ENCODE assay signal across 8 mouse cellular contexts in the genomic region with DNA sequence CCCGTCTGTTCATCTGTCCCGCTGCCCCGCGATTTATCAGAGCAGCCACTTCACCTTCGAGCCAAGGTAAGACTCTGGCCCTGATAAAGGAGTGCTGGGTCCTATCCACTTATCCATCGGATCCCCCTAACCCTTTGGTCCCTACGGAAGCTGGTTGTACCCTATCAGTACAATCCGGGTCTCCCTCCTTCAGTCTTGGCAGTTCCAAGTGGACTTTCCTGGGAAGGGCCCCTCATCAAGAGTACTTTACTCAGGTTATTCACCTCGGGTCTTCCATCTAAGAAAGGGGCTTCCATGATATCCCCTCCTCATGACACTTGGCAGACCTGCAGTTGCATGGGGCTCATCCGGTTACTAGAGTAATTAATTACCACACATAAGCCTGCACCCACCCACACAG. TPM values are rescaled to one million over a fixed set of nuclear protein-coding genes. Genes with fewer than 3 reads are reported as not detected.
DNase-seq lines count a peak whose midpoint lies in the region; ATAC-seq and TF ChIP-seq lines count a peak whose summit lies in the region.

No protein-coding gene starts in this region.

- no peak for TF ChIP-seq RAD21 in MEL (IDR thresholded peaks at IDR 0.05; ENCODE audit: low read depth, low read length)

- H3K4me2 ChIP-seq in heart, embryonic 15.5 days = peak overlapping the region; percentile 65
- H3K4me2 ChIP-seq in forebrain, postnatal 0 days (ENCODE audit: low read depth) = peak overlapping the region; percentile 65
- peak overlapping the region; percentile 72 for H3K4me2 ChIP-seq in liver, postnatal 0 days (ENCODE audit: low read depth, low read length)

- no peak overlapping the region for H3K9ac ChIP-seq in heart, embryonic 15.5 days
- no peak overlapping the region for H3K9ac ChIP-seq in MEL (ENCODE audit: control insufficient read depth, low read depth, low read length, poor library complexity, severe bottlenecking)
- no peak overlapping the region for H3K9ac ChIP-seq in forebrain, postnatal 0 days
- H3K9ac ChIP-seq in liver, postnatal 0 days (replicated peaks) = no peak overlapping the region

- no peaks in the 10 kb centered on the region for H3K9me3 ChIP-seq in heart, embryonic 15.5 days (replicated peaks)
- H3K9me3 ChIP-seq in MEL (replicated peaks; ENCODE audit: insufficient read depth, low read length) = no peaks in the 10 kb centered on the region
- no peaks in the 10 kb centered on the region for H3K9me3 ChIP-seq in forebrain, postnatal 0 days (ENCODE audit: low read length)
- H3K9me3 ChIP-seq in liver, postnatal 0 days (ENCODE audit: low read length) = no peaks in the 10 kb centered on the region

- no peak for TF ChIP-seq POLR2A in MEL (IDR thresholded peaks at IDR 0.05; ENCODE audit: control insufficient read depth in 1 of 2, insufficient read depth in 1 of 2, low read depth in 1 of 2, low read length in 2 of 2, poor library complexity in 1 of 2)

- TF ChIP-seq CTCF in MEL (IDR thresholded peaks at IDR 0.05 in 2 of 3, conservative IDR thresholded peaks at IDR 0.05 in 1 of 3; ENCODE audit: control insufficient read depth in 1 of 3, insufficient read depth in 1 of 3, low read depth in 2 of 3, low read length in 3 of 3, poor library complexity in 1 of 3, severe bottlenecking in 1 of 3) = no peak
- no peak for TF ChIP-seq CTCF in forebrain, postnatal 0 days (IDR thresholded peaks at IDR 0.05; ENCODE audit: low read depth)
- no peak for TF ChIP-seq CTCF in liver, postnatal 0 days (IDR thresholded peaks at IDR 0.05; ENCODE audit: low read depth)

- H3K79me2 ChIP-seq in MEL (ENCODE audit: control insufficient read depth, insufficient read depth, low read length, poor library complexity) = no peaks in the 10 kb centered on the region

- peak overlapping the region; percentile 43 for H3K4me3 ChIP-seq in heart, embryonic 15.5 days
- H3K4me3 ChIP-seq in MEL (ENCODE audit: control insufficient read depth in 1 of 2, insufficient read depth in 1 of 2, low read depth in 2 of 2, low read length in 2 of 2) = peak overlapping the region; percentile 34 to 56
- peak overlapping the region; percentile 42 for H3K4me3 ChIP-seq in forebrain, postnatal 0 days (ENCODE audit: low read depth, low read length)
- peak overlapping the region; percentile 41 for H3K4me3 ChIP-seq in liver, postnatal 0 days (ENCODE audit: low read depth, low read length)

- WGBS in heart, embryonic 15.5 days = 14% methylated on average over 10 of the region's 10 CpGs
- WGBS in forebrain, postnatal 0 days = 8% methylated on average over 10 of the region's 10 CpGs
- 20% methylated on average over 10 of the region's 10 CpGs for WGBS in liver, postnatal 0 days (ENCODE audit: insufficient replicate concordance)

- ATAC-seq in heart, embryonic 15.5 days (replicated peaks; ENCODE audit: insufficient number of reproducible peaks, insufficient read depth, low FRiP score, low read depth) = no peak
- ATAC-seq in forebrain, postnatal 0 days = no peak
- ATAC-seq in liver, postnatal 0 days = no peak
- ATAC-seq in erythroid progenitor cell, adult 5-6 weeks (replicated peaks; ENCODE audit: low FRiP score, poor library complexity, severe bottlenecking) = no peak
- no peak for ATAC-seq in megakaryocyte progenitor cell, adult 5-6 weeks (replicated peaks; ENCODE audit: poor library complexity)

- H3K4me1 ChIP-seq in heart, embryonic 15.5 days (replicated peaks) = peaks cover 12% of the 10 kb centered on the region
- peaks cover 0 to 9% of the 10 kb centered on the region in 2 experiments; a peak in 2 of 4 replicates for H3K4me1 ChIP-seq in MEL (ENCODE audit: control insufficient read depth in 1 of 2, insufficient read depth in 2 of 2, low read length in 2 of 2)
- H3K4me1 ChIP-seq in forebrain, postnatal 0 days (ENCODE audit: insufficient read depth) = peaks cover 3% of the 10 kb centered on the region; the same call in 1 of the 2 replicates
- peaks cover 19% of the 10 kb centered on the region for H3K4me1 ChIP-seq in liver, postnatal 0 days (ENCODE audit: insufficient read depth)

- peaks cover 60% of the 10 kb centered on the region for H3K27me3 ChIP-seq in heart, embryonic 15.5 days
- peaks cover 3 to 4% of the 10 kb centered on the region in 2 experiments for H3K27me3 ChIP-seq in MEL (ENCODE audit: control insufficient read depth in 1 of 2, insufficient read depth in 2 of 2, low read length in 2 of 2)
- H3K27me3 ChIP-seq in forebrain, postnatal 0 days (ENCODE audit: insufficient read depth, low read length) = no peaks in the 10 kb centered on the region
- peaks cover 47% of the 10 kb centered on the region for H3K27me3 ChIP-seq in liver, postnatal 0 days (ENCODE audit: insufficient read depth, low read length)

- no peak for DNase-seq in heart, adult 11 months
- DNase-seq in MEL (ENCODE audit: low read depth, low spot score) = no peak
- DNase-seq in forebrain, postnatal 0 days = no peak
- no peak for DNase-seq in liver, postnatal 0 days
- DNase-seq in right cerebral cortex, postnatal 4 days = no peak

- H3K27ac ChIP-seq in heart, embryonic 15.5 days = no peak overlapping the region
- H3K27ac ChIP-seq in MEL (ENCODE audit: control insufficient read depth, low read depth, low read length) = no peak overlapping the region
- peak overlapping the region; percentile 40; the same call in 1 of the 2 replicates for H3K27ac ChIP-seq in forebrain, postnatal 0 days (ENCODE audit: low read depth, low read length)
- no peak overlapping the region for H3K27ac ChIP-seq in liver, postnatal 0 days (ENCODE audit: low read depth)

- TF ChIP-seq EP300 in MEL (IDR thresholded peaks at IDR 0.05; ENCODE audit: low read depth in 1 of 2, low read length in 2 of 2) = no peak
- TF ChIP-seq EP300 in liver, postnatal 0 days (IDR thresholded peaks at IDR 0.05; ENCODE audit: low read depth) = no peak

- H3K36me3 ChIP-seq in heart, embryonic 15.5 days = no peaks in the 10 kb centered on the region
- H3K36me3 ChIP-seq in MEL (ENCODE audit: control insufficient read depth in 1 of 2, insufficient read depth in 2 of 2, low read length in 2 of 2) = peaks cover 0 to 6% of the 10 kb centered on the region in 2 experiments; a peak in 1 of 4 replicates
- H3K36me3 ChIP-seq in forebrain, postnatal 0 days (ENCODE audit: insufficient read depth) = no peaks in the 10 kb centered on the region
- H3K36me3 ChIP-seq in liver, postnatal 0 days (replicated peaks; ENCODE audit: insufficient read depth, low read length) = no peaks in the 10 kb centered on the region

RNA-seq across cellular contexts. Expression of a gene that starts 0.4 kb away (rescaled TPM):
- 0.03 and 0.06 TPM in 2 replicates for polyA plus RNA-seq in heart, embryonic 15.5 days (2015; fragmentation: Nextera tagmentation; extraction: Ambion mirVana)
- 0.03 and 0.04 TPM in 2 replicates for total RNA-seq in MEL (2012; rRNA removed)
- under 1 TPM in 1 of 2 experiments, not detected in 1; 0.72 TPM for polyA plus RNA-seq in MEL (2012; ENCODE audit: insufficient read depth in 1 of 2, insufficient read length in 2 of 2, low read depth in 1 of 2, low replicate concordance in 2 of 2, missing spikeins in 1 of 2)
- total RNA-seq in forebrain, postnatal 0 days (2014; rRNA removed) = 3.2 and 4.1 TPM in 2 replicates
- 1.4 and 2.9 TPM in 2 replicates for polyA plus RNA-seq in forebrain, postnatal 0 days (2015; fragmentation: Nextera tagmentation; extraction: Ambion mirVana)
- polyA plus RNA-seq in liver, postnatal 0 days (2015; fragmentation: Nextera tagmentation; extraction: Ambion mirVana) = 0.17 and 0.19 TPM in 2 replicates
- 8.8 and 13.0 TPM in 2 replicates for total RNA-seq in erythroid progenitor cell, adult 5-6 weeks (2015; ENCODE audit: low replicate concordance)
- total RNA-seq in erythroid progenitor cell, adult 5-6 weeks (2017; ENCODE audit: low replicate concordance) = 1.5 and 1.9 TPM in 2 replicates
- 0.20 and 0.24 TPM in 2 replicates for total RNA-seq in megakaryocyte progenitor cell, adult 5-6 weeks (2015)
- 0.04 and 0.14 TPM in 2 replicates for total RNA-seq in megakaryocyte progenitor cell, adult 5-6 weeks (2017)

RNA-seq across cellular contexts. Expression of a gene that starts 12.3 kb away (rescaled TPM):
- not detected in 2 replicates for polyA plus RNA-seq in heart, embryonic 15.5 days (2015; fragmentation: Nextera tagmentation; extraction: Ambion mirVana)
- total RNA-seq in MEL (2012; rRNA removed) = not detected in 2 replicates
- under 1 TPM in 1 of 2 experiments, not detected in 1; 0.08 TPM for polyA plus RNA-seq in MEL (2012; ENCODE audit: insufficient read depth in 1 of 2, insufficient read length in 2 of 2, low read depth in 1 of 2, low replicate concordance in 2 of 2, missing spikeins in 1 of 2)
- total RNA-seq in forebrain, postnatal 0 days (2014; rRNA removed) = 7.5 and 8.6 TPM in 2 replicates
- 2.9 and 4.8 TPM in 2 replicates for polyA plus RNA-seq in forebrain, postnatal 0 days (2015; fragmentation: Nextera tagmentation; extraction: Ambion mirVana)
- 0.07 TPM in 2 replicates for polyA plus RNA-seq in liver, postnatal 0 days (2015; fragmentation: Nextera tagmentation; extraction: Ambion mirVana)
- not detected in 2 replicates for total RNA-seq in erythroid progenitor cell, adult 5-6 weeks (2015; ENCODE audit: low replicate concordance)
- 2.5 TPM in 1 of 2 replicates, not detected in the other for total RNA-seq in erythroid progenitor cell, adult 5-6 weeks (2017; ENCODE audit: low replicate concordance)
- not detected in 2 replicates for total RNA-seq in megakaryocyte progenitor cell, adult 5-6 weeks (2015)
- not detected in 2 replicates for total RNA-seq in megakaryocyte progenitor cell, adult 5-6 weeks (2017)

RNA-seq across cellular contexts. Expression of a gene that starts 35.0 kb away (rescaled TPM):
- polyA plus RNA-seq in heart, embryonic 15.5 days (2015; fragmentation: Nextera tagmentation; extraction: Ambion mirVana) = 3.2 and 3.6 TPM in 2 replicates
- 8.3 and 8.6 TPM in 2 replicates for total RNA-seq in MEL (2012; rRNA removed)
- polyA plus RNA-seq in MEL (2012; ENCODE audit: insufficient read depth in 1 of 2, insufficient read length in 2 of 2, low read depth in 1 of 2, low replicate concordance in 2 of 2, missing spikeins in 1 of 2) = 10 to 100 TPM in 1 of 2 experiments, not detected in 1; 11.3 TPM
- total RNA-seq in forebrain, postnatal 0 days (2014; rRNA removed) = 10.4 and 14.5 TPM in 2 replicates
- polyA plus RNA-seq in forebrain, postnatal 0 days (2015; fragmentation: Nextera tagmentation; extraction: Ambion mirVana) = 1.9 and 2.3 TPM in 2 replicates
- polyA plus RNA-seq in liver, postnatal 0 days (2015; fragmentation: Nextera tagmentation; extraction: Ambion mirVana) = 1.8 TPM in 2 replicates
- 10.9 and 11.9 TPM in 2 replicates for total RNA-seq in erythroid progenitor cell, adult 5-6 weeks (2015; ENCODE audit: low replicate concordance)
- total RNA-seq in erythroid progenitor cell, adult 5-6 weeks (2017; ENCODE audit: low replicate concordance) = 8.7 and 13.2 TPM in 2 replicates
- 14.7 and 16.2 TPM in 2 replicates for total RNA-seq in megakaryocyte progenitor cell, adult 5-6 weeks (2015)
- total RNA-seq in megakaryocyte progenitor cell, adult 5-6 weeks (2017) = 15.3 and 15.7 TPM in 2 replicates

RNA-seq across cellular contexts. Expression of a gene that starts 43.5 kb away (rescaled TPM):
- polyA plus RNA-seq in heart, embryonic 15.5 days (2015; fragmentation: Nextera tagmentation; extraction: Ambion mirVana) = 17.4 and 17.9 TPM in 2 replicates
- total RNA-seq in MEL (2012; rRNA removed) = 0.10 TPM in 1 of 2 replicates, not detected in the other
- polyA plus RNA-seq in MEL (2012; ENCODE audit: insufficient read depth in 1 of 2, insufficient read length in 2 of 2, low read depth in 1 of 2, low replicate concordance in 2 of 2, missing spikeins in 1 of 2) = under 1 TPM in 1 of 2 experiments, not detected in 1; 0.04 TPM
- 213 and 294 TPM in 2 replicates for total RNA-seq in forebrain, postnatal 0 days (2014; rRNA removed)
- 54.4 and 75.2 TPM in 2 replicates for polyA plus RNA-seq in forebrain, postnatal 0 days (2015; fragmentation: Nextera tagmentation; extraction: Ambion mirVana)
- polyA plus RNA-seq in liver, postnatal 0 days (2015; fragmentation: Nextera tagmentation; extraction: Ambion mirVana) = 0.29 and 1.4 TPM in 2 replicates
- not detected in 2 replicates for total RNA-seq in erythroid progenitor cell, adult 5-6 weeks (2015; ENCODE audit: low replicate concordance)
- total RNA-seq in erythroid progenitor cell, adult 5-6 weeks (2017; ENCODE audit: low replicate concordance) = not detected in 2 replicates
- not detected in 2 replicates for total RNA-seq in megakaryocyte progenitor cell, adult 5-6 weeks (2015)
- total RNA-seq in megakaryocyte progenitor cell, adult 5-6 weeks (2017) = not detected in 2 replicates
